Mouse (Mus musculus) layer of hippocampus, adult 9-11 months (tissue): ENCODE measurements around the gene Dnali1.

Experiments
- DNase-seq: peaks from one replicate; pipeline ENCODE4 v3.0.0; 2022

Gene Dnali1

GRCm38 (mm10) chr4:125065517-125066307, at the start of gene Dnali1:
Gene Dnali1 (minus strand): TSS chr4:125065703.
- DNase-seq, result peak; percentile 22

- no peak for DNase-seq
These were observed 49.6 kb upstream of the Dnali1 start for GRCm38 (mm10) chr4:125115081-125115480.

DNA sequence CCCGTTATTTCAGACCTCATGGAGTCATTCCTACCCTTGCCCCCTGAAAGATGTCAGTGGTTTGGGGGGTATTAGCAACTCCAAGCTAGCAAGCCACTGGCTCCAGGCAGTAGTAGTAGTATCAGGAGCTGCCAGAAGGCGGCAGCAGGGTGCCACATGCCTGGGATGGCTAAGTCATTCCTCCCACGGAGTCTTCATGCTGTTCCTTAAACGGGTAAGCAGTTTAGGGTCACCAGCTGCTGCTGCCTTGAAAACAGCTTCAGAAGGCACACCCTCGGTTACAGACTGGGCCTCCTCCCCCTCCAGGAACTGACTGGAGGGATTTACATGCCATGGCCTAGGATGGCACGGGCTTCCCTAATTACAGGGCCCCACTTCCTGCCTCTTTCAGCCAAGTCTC, 49.1 kb upstream of the Dnali1 start:
- DNase-seq, result peak; percentile 89

DNA sequence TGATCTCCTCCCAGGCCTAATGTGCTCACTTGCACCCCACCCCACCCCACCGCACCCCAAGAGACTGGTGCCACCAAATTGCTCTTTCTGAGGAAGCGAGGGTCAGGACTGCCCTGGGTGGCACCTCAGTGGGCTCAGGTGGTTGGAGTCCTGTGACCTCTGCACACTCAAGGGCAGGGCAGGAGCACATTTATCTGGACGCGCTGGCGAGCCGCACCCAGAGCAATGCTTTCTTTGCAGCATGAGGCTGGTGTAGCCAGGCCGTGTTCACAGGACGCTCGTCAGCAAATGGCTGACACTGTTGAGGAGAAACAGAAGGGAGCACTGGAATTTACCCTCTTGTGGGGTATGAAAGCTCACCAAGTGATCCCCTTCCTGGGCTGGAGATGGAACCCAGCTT, 39.9 kb upstream of the Dnali1 start:
- DNase-seq, result no peak

GRCm38 (mm10) chr4:125101334-125101733, 35.8 kb upstream of the Dnali1 start:
- no peak for DNase-seq

GRCm38 (mm10) chr4:125099458-125099857, 34.0 kb upstream of the Dnali1 start:
- peak; percentile 70 for DNase-seq

DNA sequence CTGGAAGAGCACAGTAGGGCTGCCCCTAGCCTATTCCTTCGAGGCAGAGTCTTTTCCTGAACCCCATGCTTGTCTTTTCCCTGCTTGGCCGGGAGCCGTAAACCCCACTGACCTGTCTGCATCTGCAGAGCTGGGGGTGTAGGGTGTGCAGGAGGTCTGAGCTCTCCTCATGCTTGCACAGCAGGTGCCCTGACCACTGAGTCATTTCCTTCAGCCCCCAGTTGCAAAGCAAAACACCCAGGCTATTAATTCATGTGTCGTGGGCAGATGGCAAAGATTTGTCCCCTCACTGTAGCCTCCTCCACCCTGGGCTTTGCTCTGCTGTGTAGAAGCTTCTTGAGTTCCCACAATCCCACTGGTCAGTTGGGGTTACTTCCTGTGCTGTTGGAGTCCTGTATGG, 31.9 kb upstream of the Dnali1 start:
- DNase-seq, result no peak

DNA sequence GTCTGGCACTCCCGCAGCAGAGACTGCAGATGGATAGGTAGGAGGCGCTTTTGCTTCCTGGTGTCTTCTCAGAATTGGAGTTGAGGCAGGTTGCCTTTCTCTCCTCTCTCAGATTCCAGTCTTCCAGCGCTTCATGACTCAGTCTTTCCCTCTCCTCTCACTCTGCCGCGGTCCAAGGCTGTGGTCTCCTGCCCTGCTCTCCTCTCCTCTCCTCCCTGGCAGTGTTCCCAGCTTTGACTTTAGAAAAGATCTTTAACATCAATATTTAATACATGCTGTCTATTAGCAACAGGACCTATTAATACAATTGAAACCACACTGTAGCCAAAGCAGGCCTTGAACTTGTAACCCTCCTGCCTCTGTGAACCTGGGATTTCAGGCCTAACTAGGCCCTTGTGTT, 30.6 kb upstream of the Dnali1 start:
- no peak for DNase-seq

- DNase-seq, result no peak
These were observed 27.5 kb upstream of the Dnali1 start for GRCm38 (mm10) chr4:125093031-125093430.

GRCm38 (mm10) chr4:125085346-125085841, 19.9 kb upstream of the Dnali1 start:
- DNase-seq, result peak; percentile 80

- DNase-seq, result peak; percentile 90
These were observed 19.2 kb upstream of the Dnali1 start, which contains the start of gene Meaf6 for GRCm38 (mm10) chr4:125084403-125085345. Gene Meaf6 (plus strand): TSS chr4:125085134.

- no peak for DNase-seq
These were observed 13.2 kb upstream of the Dnali1 start for GRCm38 (mm10) chr4:125078698-125079097.

DNA sequence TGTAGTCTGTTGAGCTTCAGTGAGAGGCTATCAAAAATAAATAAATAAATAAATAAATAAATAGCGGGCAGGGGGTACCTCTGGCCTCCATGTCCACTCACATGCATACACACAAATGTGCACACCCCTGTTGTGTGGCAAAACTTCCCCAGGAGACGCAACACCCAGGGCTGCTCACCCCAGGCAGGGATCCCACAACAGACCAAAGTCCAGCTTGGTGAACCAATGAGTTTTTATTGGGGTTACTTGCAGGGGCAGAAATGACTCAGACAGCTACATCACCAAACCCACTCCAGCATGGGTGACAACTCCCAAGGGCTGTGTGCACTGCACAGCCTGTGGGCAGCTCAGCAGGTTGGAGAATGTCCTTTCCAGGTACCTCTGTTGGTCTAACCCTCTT, 12.2 kb upstream of the Dnali1 start:
- no peak for DNase-seq

- peak; percentile 94 for DNase-seq
These were observed 1.2 kb upstream of the Dnali1 start, which contains the start of gene Snip1 for GRCm38 (mm10) chr4:125066490-125067370. Gene Snip1 (plus strand): TSS chr4:125066672.

DNA sequence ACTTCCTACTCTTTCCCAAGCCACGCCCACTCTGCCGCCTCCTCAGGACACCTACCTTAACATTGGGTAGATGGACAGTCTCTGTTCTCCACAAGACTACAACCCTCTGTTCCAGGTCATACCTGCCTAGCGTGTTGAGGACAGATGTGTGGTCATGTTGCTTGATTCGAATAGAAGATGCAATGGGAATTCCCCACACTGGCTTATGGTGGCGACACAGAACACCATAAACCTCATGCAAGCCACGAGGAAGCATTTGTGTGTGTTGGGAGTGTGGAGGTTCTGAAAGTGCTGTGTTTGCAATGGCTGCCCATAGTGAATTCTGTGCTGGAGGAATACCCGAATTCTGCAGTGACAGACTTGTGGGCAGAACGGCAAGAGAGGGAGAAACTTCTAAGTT, 1.7 kb downstream of the Dnali1 start:
- no peak for DNase-seq

- peak; percentile 48 for DNase-seq
These were observed 6.5 kb downstream of the Dnali1 start for GRCm38 (mm10) chr4:125059025-125059424.

- DNase-seq, result no peak
These were observed 7.5 kb downstream of the Dnali1 start for GRCm38 (mm10) chr4:125058033-125058432.

GRCm38 (mm10) chr4:125057273-125057672, 8.2 kb downstream of the Dnali1 start:
- no peak for DNase-seq

GRCm38 (mm10) chr4:125056476-125056875, 9.0 kb downstream of the Dnali1 start:
- DNase-seq, result no peak

GRCm38 (mm10) chr4:125055385-125055784, 10.1 kb downstream of the Dnali1 start:
- DNase-seq, result peak; percentile 35

DNA sequence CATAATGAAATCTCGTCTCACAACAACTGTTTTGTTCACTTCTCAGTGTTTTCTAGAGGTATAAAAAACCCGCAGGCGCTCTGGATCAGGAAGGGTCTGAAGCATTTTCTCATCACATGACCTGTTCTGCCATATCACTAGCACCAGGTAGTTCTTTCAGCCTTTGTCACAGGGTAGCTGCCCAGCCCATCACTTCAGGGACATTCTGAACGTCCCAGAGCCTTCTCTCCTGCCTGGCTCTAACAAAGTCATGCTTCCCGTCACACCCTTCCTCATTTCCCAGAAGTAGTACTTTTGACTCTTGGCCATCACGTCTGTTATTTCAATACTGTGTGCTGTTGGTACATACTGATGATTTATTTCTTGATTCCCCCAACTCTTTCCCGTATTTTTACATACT, 21.0 kb downstream of the Dnali1 start:
- no peak for DNase-seq

GRCm38 (mm10) chr4:125034341-125034740, 31.2 kb downstream of the Dnali1 start:
- DNase-seq, result no peak
